ENCODE assay signal across 8 mouse cellular contexts in genomic region chr12:108333056-108333455, GRCm38 (mm10). TPM values are rescaled to one million over a fixed set of nuclear protein-coding genes. Genes with fewer than 3 reads are reported as not detected.
DNase-seq lines count a peak whose midpoint lies in the region; ATAC-seq lines count a peak whose summit lies in the region.

No protein-coding gene starts in this region.

- H3K9ac ChIP-seq in hindbrain, embryonic 12.5 days = peak overlapping the region; percentile 33; the same call in 1 of the 2 replicates
- peak overlapping the region; percentile 20 for H3K9ac ChIP-seq in lung, embryonic 16.5 days (ENCODE audit: low read length)

- H3K4me3 ChIP-seq in hindbrain, embryonic 12.5 days = peak overlapping the region; percentile 66
- peak overlapping the region; percentile 64 for H3K4me3 ChIP-seq in lung, embryonic 16.5 days (ENCODE audit: low read length)

- H3K27me3 ChIP-seq in hindbrain, embryonic 12.5 days = peaks cover 44% of the 10 kb centered on the region
- peaks cover 31% of the 10 kb centered on the region for H3K27me3 ChIP-seq in lung, embryonic 16.5 days (ENCODE audit: control insufficient read depth, insufficient read depth, low read depth, low read length)

- H3K27ac ChIP-seq in hindbrain, embryonic 12.5 days = no peak overlapping the region
- H3K27ac ChIP-seq in lung, embryonic 16.5 days (ENCODE audit: low read length) = no peak overlapping the region

- H3K4me1 ChIP-seq in hindbrain, embryonic 12.5 days = peaks cover 23% of the 10 kb centered on the region
- H3K4me1 ChIP-seq in lung, embryonic 16.5 days (replicated peaks; ENCODE audit: control insufficient read depth, insufficient read depth, low read length) = peaks cover 14% of the 10 kb centered on the region

- WGBS in hindbrain, embryonic 12.5 days = 2% methylated on average over 16 of the region's 16 CpGs
- under 1% methylated on average over 16 of the region's 16 CpGs for WGBS in lung, embryonic 16.5 days

- H3K4me2 ChIP-seq in hindbrain, embryonic 12.5 days (replicated peaks) = peak overlapping the region; percentile 99
- peak overlapping the region; percentile 99 for H3K4me2 ChIP-seq in lung, embryonic 16.5 days (ENCODE audit: low read depth, low read length)

- peak; percentile 9; the same call in 1 of the 2 replicates for ATAC-seq in hindbrain, embryonic 12.5 days (ENCODE audit: low FRiP score)
- peak; percentile 56 for ATAC-seq in lung, embryonic 16.5 days (ENCODE audit: low read depth)

- H3K9me3 ChIP-seq in hindbrain, embryonic 12.5 days (replicated peaks) = no peaks in the 10 kb centered on the region
- no peaks in the 10 kb centered on the region for H3K9me3 ChIP-seq in lung, embryonic 16.5 days (ENCODE audit: control insufficient read depth, low read length)

- DNase-seq in MN1 (ENCODE audit: low spot score) = peak; percentile 82
- peak; percentile 87 for DNase-seq in cerebellum, adult 9-11 months
- peak; percentile 72 to 77 for DNase-seq in frontal cortex, postnatal 14 days (ENCODE audit: low spot score in 2 of 2)
- DNase-seq in layer of hippocampus, adult 9-11 months = peak; percentile 84
- peak; percentile 68 for DNase-seq in ovary, postnatal 10 days (ENCODE audit: low spot score)
- DNase-seq in thymus, postnatal 0 days (ENCODE audit: low spot score) = peak; percentile 76

- H3K36me3 ChIP-seq in hindbrain, embryonic 12.5 days = no peaks in the 10 kb centered on the region
- no peaks in the 10 kb centered on the region for H3K36me3 ChIP-seq in lung, embryonic 16.5 days (ENCODE audit: control insufficient read depth, insufficient read depth, low read length)

RNA-seq across cellular contexts. Expression of gene Cyp46a1, which starts 1.1 kb away (rescaled TPM):
- 14.2 and 15.6 TPM in 2 replicates for polyA plus RNA-seq in hindbrain, embryonic 12.5 days (2016; fragmentation: Nextera tagmentation; extraction: Ambion mirVana)
- 6.5 and 7.4 TPM in 2 replicates for polyA plus RNA-seq in lung, embryonic 16.5 days (2015; fragmentation: Nextera tagmentation; extraction: Ambion mirVana)
- polyA plus RNA-seq in thymus, postnatal 0 days (2015; fragmentation: Nextera tagmentation; extraction: Ambion mirVana) = 0.36 TPM in 1 of 2 replicates, not detected in the other

RNA-seq across cellular contexts. Expression of gene Hhipl1, which starts 27.0 kb away (rescaled TPM):
- polyA plus RNA-seq in hindbrain, embryonic 12.5 days (2016; fragmentation: Nextera tagmentation; extraction: Ambion mirVana) = 2.4 and 2.7 TPM in 2 replicates
- polyA plus RNA-seq in lung, embryonic 16.5 days (2015; fragmentation: Nextera tagmentation; extraction: Ambion mirVana) = 0.88 and 0.91 TPM in 2 replicates
- polyA plus RNA-seq in thymus, postnatal 0 days (2015; fragmentation: Nextera tagmentation; extraction: Ambion mirVana) = 0.05 TPM in 2 replicates

RNA-seq across cellular contexts. Expression of gene Eml1, which starts 37.7 kb away (rescaled TPM):
- polyA plus RNA-seq in hindbrain, embryonic 12.5 days (2016; fragmentation: Nextera tagmentation; extraction: Ambion mirVana) = 71.8 and 73.0 TPM in 2 replicates
- 121 and 122 TPM in 2 replicates for polyA plus RNA-seq in lung, embryonic 16.5 days (2015; fragmentation: Nextera tagmentation; extraction: Ambion mirVana)
- 3.7 and 3.9 TPM in 2 replicates for polyA plus RNA-seq in thymus, postnatal 0 days (2015; fragmentation: Nextera tagmentation; extraction: Ambion mirVana)

RNA-seq across cellular contexts. Expression of gene Ccdc85c, which starts 57.8 kb away (rescaled TPM):
- 15.2 and 16.3 TPM in 2 replicates for polyA plus RNA-seq in hindbrain, embryonic 12.5 days (2016; fragmentation: Nextera tagmentation; extraction: Ambion mirVana)
- polyA plus RNA-seq in lung, embryonic 16.5 days (2015; fragmentation: Nextera tagmentation; extraction: Ambion mirVana) = 4.6 and 5.5 TPM in 2 replicates
- 11.3 and 13.6 TPM in 2 replicates for polyA plus RNA-seq in thymus, postnatal 0 days (2015; fragmentation: Nextera tagmentation; extraction: Ambion mirVana)

Comparison
In these comparisons a context has a peak if more than half of its experiments do, and no peak if none do; other contexts are left out.
1. RNA of gene Eml1, which starts 37.7 kb away (polyA plus RNA-seq): 121 to 122 TPM in lung, embryonic 16.5 days and 71.8 to 73.0 TPM in hindbrain, embryonic 12.5 days; 3.7 to 3.9 TPM in thymus, postnatal 0 days; every median in the first group is over 10 times any median in the second.
2. Peak in every context shown above with its lines, with median percentiles within 50 percentile points of each other: DNase-seq.